In the genomic region with DNA sequence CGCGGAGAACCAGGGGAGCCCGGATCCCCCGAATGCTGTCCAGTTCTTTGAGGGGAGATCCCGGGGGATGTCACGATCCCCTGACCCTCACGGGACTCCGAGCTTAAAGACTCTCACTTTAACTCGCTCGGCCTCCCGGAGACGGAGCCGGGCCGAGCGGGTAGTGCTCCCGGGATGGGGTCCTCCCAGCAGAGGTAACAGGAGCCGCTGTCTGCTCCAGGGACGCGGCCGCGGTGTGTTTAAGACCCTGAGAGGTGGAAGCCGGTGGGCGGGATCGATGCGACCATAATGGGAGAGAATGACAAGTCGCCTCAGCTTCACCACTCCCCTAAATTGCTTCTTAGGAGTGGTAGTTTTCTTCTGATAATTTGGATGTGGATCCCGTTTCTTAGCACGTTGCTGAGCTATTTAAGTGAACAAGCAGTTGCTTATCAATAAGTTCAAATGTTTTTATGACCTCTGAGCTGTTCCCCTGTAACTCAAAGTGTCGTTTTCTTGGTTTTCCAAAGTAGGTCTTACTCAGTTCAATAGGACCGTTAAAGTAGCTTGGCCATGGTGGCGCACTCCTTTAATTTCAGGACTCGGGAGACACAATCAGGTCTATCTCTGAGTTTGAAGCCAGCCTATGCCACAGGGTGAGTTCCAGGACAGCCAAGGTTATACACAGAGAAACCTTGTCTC, we compare ENCODE assay signal across 9 mouse cellular contexts. TPM values are rescaled to one million over a fixed set of nuclear protein-coding genes. Genes with fewer than 3 reads are reported as not detected.
A peak's percentile ranks its signal among the peaks of the same experiment; 100 is the strongest.
DNase-seq lines count a peak whose midpoint lies in the region; ATAC-seq and TF ChIP-seq lines count a peak whose summit lies in the region.
"Not testable (repeated sequence)": the region's sequence is repeated elsewhere in the genome, so short reads cannot be mapped to it uniquely, and the experiment has no call there.
"Had no signal": no experiment of that assay in that cellular context is flagged by ENCODE, and none has a peak within 500 bp of the region (broad histone marks: within the 10 kb centered on the region; RNA-seq: fewer than 3 reads in every experiment).

No protein-coding gene starts in this region.

- H3K4me1 ChIP-seq in hindbrain, embryonic 14.5 days (replicated peaks; ENCODE audit: control insufficient read depth, insufficient read depth, low read length) = peaks cover 26% of the 10 kb centered on the region
- H3K4me1 ChIP-seq in lung, postnatal 0 days (ENCODE audit: insufficient read depth, low read depth, low read length) = not testable (repeated sequence)
- H3K4me1 ChIP-seq in neural tube, embryonic 13.5 days (replicated peaks) = peaks cover 36% of the 10 kb centered on the region

- peak overlapping the region; percentile 92 for H3K27ac ChIP-seq in hindbrain, embryonic 14.5 days
- H3K27ac ChIP-seq in layer of hippocampus, adult 2 months = peak overlapping the region; percentile 94
- peak overlapping the region; percentile 88 for H3K27ac ChIP-seq in lung, postnatal 0 days (ENCODE audit: low read length)
- peak overlapping the region; percentile 92 for H3K27ac ChIP-seq in neural tube, embryonic 13.5 days (replicated peaks)

- peak; percentile 54 for DNase-seq in NIH3T3 (ENCODE audit: low read depth)
- peak; percentile 45 to 50 for DNase-seq in cerebellum, postnatal 14 days
- peak; percentile 25 to 38 for DNase-seq in frontal cortex, postnatal 14 days (ENCODE audit: low spot score in 2 of 2)
- DNase-seq in hindbrain, embryonic 14.5 days (ENCODE audit: low spot score) = peak; percentile 26
- not testable (repeated sequence) for DNase-seq in layer of hippocampus, adult 2 months (ENCODE audit: low spot score in 2 of 2)
- DNase-seq in lung, postnatal 0 days (ENCODE audit: low spot score) = peak; percentile 45
- peak; percentile 28 for DNase-seq in thymus, postnatal 0 days (ENCODE audit: low spot score)

- TF ChIP-seq EP300 in lung, postnatal 0 days (IDR thresholded peaks at IDR 0.05) = not testable (repeated sequence)

- H3K27me3 ChIP-seq in hindbrain, embryonic 14.5 days (ENCODE audit: control insufficient read depth, insufficient read depth, low read length); lung, postnatal 0 days (replicated peaks; ENCODE audit: insufficient read depth, low read length); neural tube, embryonic 13.5 days: not testable (repeated sequence)

- H3K36me3 ChIP-seq in hindbrain, embryonic 14.5 days (replicated peaks; ENCODE audit: control insufficient read depth, insufficient read depth) = peaks cover 28% of the 10 kb centered on the region; the same call in 1 of the 2 replicates
- H3K36me3 ChIP-seq in lung, postnatal 0 days (ENCODE audit: insufficient read depth, low read length) = not testable (repeated sequence)
- peaks cover 18% of the 10 kb centered on the region for H3K36me3 ChIP-seq in neural tube, embryonic 13.5 days

- under 1% methylated on average over 28 of the region's 32 CpGs for WGBS in hindbrain, embryonic 14.5 days
- WGBS in lung, postnatal 0 days = under 1% methylated on average over 17 of the region's 32 CpGs
- under 1% methylated on average over 31 of the region's 32 CpGs for WGBS in neural tube, embryonic 13.5 days

- not testable (repeated sequence) for H3K9me3 ChIP-seq in hindbrain, embryonic 14.5 days (ENCODE audit: control insufficient read depth, low read length); lung, postnatal 0 days (ENCODE audit: low read length); neural tube, embryonic 13.5 days

- peak overlapping the region; percentile 84 for H3K9ac ChIP-seq in hindbrain, embryonic 14.5 days
- peak overlapping the region; percentile 92 for H3K9ac ChIP-seq in lung, postnatal 0 days (replicated peaks; ENCODE audit: low read depth)
- H3K9ac ChIP-seq in neural tube, embryonic 13.5 days = peak overlapping the region; percentile 82

- peak overlapping the region; percentile 72 for H3K4me2 ChIP-seq in hindbrain, embryonic 14.5 days (replicated peaks)
- peak overlapping the region; percentile 49 for H3K4me2 ChIP-seq in lung, postnatal 0 days (replicated peaks; ENCODE audit: low read depth, low read length)
- peak overlapping the region; percentile 81 for H3K4me2 ChIP-seq in neural tube, embryonic 13.5 days

- peak overlapping the region; percentile 65 for H3K4me3 ChIP-seq in hindbrain, embryonic 14.5 days (replicated peaks; ENCODE audit: low read length)
- peak overlapping the region; percentile 75 for H3K4me3 ChIP-seq in layer of hippocampus, adult 2 months
- H3K4me3 ChIP-seq in lung, postnatal 0 days (ENCODE audit: low read depth, low read length) = peak overlapping the region; percentile 69
- peak overlapping the region; percentile 67 for H3K4me3 ChIP-seq in neural tube, embryonic 13.5 days

- ATAC-seq in hindbrain, embryonic 14.5 days (ENCODE audit: low FRiP score) = peak; percentile 48
- ATAC-seq in lung, postnatal 0 days = peak; percentile 39
- peak; percentile 71 for ATAC-seq in neural tube, embryonic 13.5 days (ENCODE audit: low read depth)

- not testable (repeated sequence) for TF ChIP-seq CTCF in layer of hippocampus, adult 2 months (conservative IDR thresholded peaks at IDR 0.05); lung, postnatal 0 days (IDR thresholded peaks at IDR 0.05)

RNA-seq across cellular contexts. Expression of a gene that starts 3.0 kb away (rescaled TPM):
- polyA plus RNA-seq in hindbrain, embryonic 14.5 days (2014; fragmentation: Nextera tagmentation; extraction: Ambion mirVana) = 24.8 and 26.1 TPM in 2 replicates
- 10 to 100 TPM; 27.8 to 33.7 TPM for total RNA-seq in layer of hippocampus, adult 2 months (2021)
- 18.5 and 19.6 TPM in 2 replicates for polyA plus RNA-seq in lung, postnatal 0 days (2015; fragmentation: Nextera tagmentation; extraction: Ambion mirVana)
- 25.7 and 27.1 TPM in 2 replicates for polyA plus RNA-seq in neural tube, embryonic 13.5 days (2015; fragmentation: Nextera tagmentation; extraction: Ambion mirVana)
- 35.1 and 37.3 TPM in 2 replicates for polyA plus RNA-seq in thymus, postnatal 0 days (2015; fragmentation: Nextera tagmentation; extraction: Ambion mirVana)

RNA-seq across cellular contexts. Expression of a gene that starts 23.4 kb away (rescaled TPM):
- polyA plus RNA-seq in hindbrain, embryonic 14.5 days (2014; fragmentation: Nextera tagmentation; extraction: Ambion mirVana) = 73.8 and 83.7 TPM in 2 replicates
- 10 to 100 TPM; 78.2 to 84.0 TPM for total RNA-seq in layer of hippocampus, adult 2 months (2021)
- polyA plus RNA-seq in lung, postnatal 0 days (2015; fragmentation: Nextera tagmentation; extraction: Ambion mirVana) = 86.6 and 87.3 TPM in 2 replicates
- 76.6 and 80.1 TPM in 2 replicates for polyA plus RNA-seq in neural tube, embryonic 13.5 days (2015; fragmentation: Nextera tagmentation; extraction: Ambion mirVana)
- 86.1 and 106 TPM in 2 replicates for polyA plus RNA-seq in thymus, postnatal 0 days (2015; fragmentation: Nextera tagmentation; extraction: Ambion mirVana)

RNA-seq across cellular contexts. Expression of a gene that starts 30.1 kb away (rescaled TPM):
- polyA plus RNA-seq in hindbrain, embryonic 14.5 days (2014; fragmentation: Nextera tagmentation; extraction: Ambion mirVana) = not detected in 2 replicates
- total RNA-seq in layer of hippocampus, adult 2 months (2021) = not detected
- polyA plus RNA-seq in lung, postnatal 0 days (2015; fragmentation: Nextera tagmentation; extraction: Ambion mirVana) = not detected in 2 replicates
- not detected in 2 replicates for polyA plus RNA-seq in neural tube, embryonic 13.5 days (2015; fragmentation: Nextera tagmentation; extraction: Ambion mirVana)
- 0.08 TPM in 1 of 2 replicates, not detected in the other for polyA plus RNA-seq in thymus, postnatal 0 days (2015; fragmentation: Nextera tagmentation; extraction: Ambion mirVana)
- polyA plus RNA-seq: large intestine, adult 2 months had no signal

RNA-seq across cellular contexts. Expression of a gene that starts 30.9 kb away (rescaled TPM):
- 423 and 537 TPM in 2 replicates for polyA plus RNA-seq in hindbrain, embryonic 14.5 days (2014; fragmentation: Nextera tagmentation; extraction: Ambion mirVana)
- 100 to 1,000 TPM; 277 to 315 TPM for total RNA-seq in layer of hippocampus, adult 2 months (2021)
- polyA plus RNA-seq in lung, postnatal 0 days (2015; fragmentation: Nextera tagmentation; extraction: Ambion mirVana) = 372 and 523 TPM in 2 replicates
- 505 and 686 TPM in 2 replicates for polyA plus RNA-seq in neural tube, embryonic 13.5 days (2015; fragmentation: Nextera tagmentation; extraction: Ambion mirVana)
- 347 and 475 TPM in 2 replicates for polyA plus RNA-seq in thymus, postnatal 0 days (2015; fragmentation: Nextera tagmentation; extraction: Ambion mirVana)

RNA-seq across cellular contexts. Expression of a gene that starts 47.7 kb away (rescaled TPM):
- 111 and 123 TPM in 2 replicates for polyA plus RNA-seq in hindbrain, embryonic 14.5 days (2014; fragmentation: Nextera tagmentation; extraction: Ambion mirVana)
- total RNA-seq in layer of hippocampus, adult 2 months (2021) = 100 to 1,000 TPM in 1 of 2 experiments, 10 to 100 TPM in 1; 96.5 to 102 TPM
- polyA plus RNA-seq in lung, postnatal 0 days (2015; fragmentation: Nextera tagmentation; extraction: Ambion mirVana) = 50.1 and 58.5 TPM in 2 replicates
- 119 and 120 TPM in 2 replicates for polyA plus RNA-seq in neural tube, embryonic 13.5 days (2015; fragmentation: Nextera tagmentation; extraction: Ambion mirVana)
- polyA plus RNA-seq in thymus, postnatal 0 days (2015; fragmentation: Nextera tagmentation; extraction: Ambion mirVana) = 64.4 and 79.7 TPM in 2 replicates
